Mouse (Mus musculus) lung, adult 18-20 months (tissue): Measurements from ENCODE around the gene Spata6.

Experiments
- DNase-seq, 2 experiments: peaks; one replicate each; pipeline ENCODE4 v3.0.0; 2022; ENCODE audit warnings: mixed read lengths in 2 of 2

The Spata6 gene

GRCm38 (mm10) chr4:111852626-111853025 lies 132.8 kb downstream of the Spata6 start:
- DNase-seq = no peak

GRCm38 (mm10) chr4:111866701-111867100 lies 146.9 kb downstream of the Spata6 start:
- DNase-seq = no peak

- no peak for DNase-seq
Measured at GRCm38 (mm10) chr4:111867743-111868401, 148.1 kb downstream of the Spata6 start.
